Mouse (Mus musculus) midbrain, embryonic 14.5 days (tissue): Measurements from ENCODE around the gene Tff3. TPM values are rescaled to one million over a fixed set of nuclear protein-coding genes. Genes with fewer than 3 reads are reported as not detected.

Source experiments
- ATAC-seq: fragments of 200-750 bp; cut with Nextera tagmentation; 2 replicates; pipeline ENCODE4 v1.8.0; 2017; ENCODE audit warnings: moderate number of reproducible peaks, moderate library complexity; ENCODE audit not compliant: low FRiP score, low TSS enrichment
- DNase-seq: peaks from one replicate; pipeline ENCODE4 v3.0.0-alpha.2; 2015
- H3K27ac ChIP-seq: fragments of 300-500 bp; sonication (generic); replicated peaks from 2 replicates; pipeline ENCODE4 v1.5.1; 2014; ENCODE audit warnings: mild to moderate bottlenecking, low read depth, low read length, moderate library complexity
- H3K27me3 ChIP-seq: fragments of 300-500 bp; sonication (generic); 2 replicates; pipeline ENCODE4 v1.6.1; 2014; ENCODE audit warnings: low read length, control low read depth, mixed read lengths; ENCODE audit not compliant: control insufficient read depth, insufficient read depth
- H3K36me3 ChIP-seq: fragments of 300-500 bp; sonication (generic); 2 replicates; pipeline ENCODE4 v1.6.1; 2014; ENCODE audit warnings: low read length, control low read depth; ENCODE audit not compliant: control insufficient read depth, insufficient read depth
- H3K4me1 ChIP-seq: fragments of 300-500 bp; sonication (generic); 2 replicates; pipeline ENCODE4 v1.6.1; 2014; ENCODE audit warnings: mild to moderate bottlenecking, antibody characterized with exemption, low read length, control low read depth; ENCODE audit not compliant: control insufficient read depth, insufficient read depth
- H3K4me2 ChIP-seq: fragments of 300-500 bp; sonication (generic); 2 replicates; pipeline ENCODE4 v1.6.1; 2014; ENCODE audit warnings: mild to moderate bottlenecking, low read length, moderate library complexity
- H3K4me3 ChIP-seq: fragments of 300-500 bp; sonication (generic); replicated peaks from 2 replicates; pipeline ENCODE4 v1.5.1; 2014; ENCODE audit warnings: low read depth, low read length
- H3K9ac ChIP-seq: fragments of 300-500 bp; sonication (generic); replicated peaks from 2 replicates; pipeline ENCODE4 v1.6.1; 2014; ENCODE audit warnings: mild to moderate bottlenecking, low read length, moderate library complexity
- H3K9me3 ChIP-seq: fragments of 300-500 bp; sonication (generic); 2 replicates; pipeline ENCODE4 v1.6.1; 2016; ENCODE audit warnings: low read length, control low read depth, mixed read lengths; ENCODE audit not compliant: control insufficient read depth
- WGBS: fragments of 180-500 bp; shearing (Covaris S2); extraction: QIAGEN DNeasy Blood & Tissue Kit; methylation state at CpG from one replicate; pipeline ENCODE4 v1.1.7; 2014; 5-methylcytosine and 5-hydroxymethylcytosine counted together
- polyA plus RNA-seq: library from polyadenylated mRNA; unstranded; fragments of >200 nt; fragmentation: Nextera tagmentation; extraction: Ambion mirVana; gene quantifications from 2 replicates; pipeline ENCODE4 v1.2.1, GENCODE M21; 2014

Gene Tff3
- polyA plus RNA-seq, 1 experiment from 2014 or later, result 1.3 TPM

DNA sequence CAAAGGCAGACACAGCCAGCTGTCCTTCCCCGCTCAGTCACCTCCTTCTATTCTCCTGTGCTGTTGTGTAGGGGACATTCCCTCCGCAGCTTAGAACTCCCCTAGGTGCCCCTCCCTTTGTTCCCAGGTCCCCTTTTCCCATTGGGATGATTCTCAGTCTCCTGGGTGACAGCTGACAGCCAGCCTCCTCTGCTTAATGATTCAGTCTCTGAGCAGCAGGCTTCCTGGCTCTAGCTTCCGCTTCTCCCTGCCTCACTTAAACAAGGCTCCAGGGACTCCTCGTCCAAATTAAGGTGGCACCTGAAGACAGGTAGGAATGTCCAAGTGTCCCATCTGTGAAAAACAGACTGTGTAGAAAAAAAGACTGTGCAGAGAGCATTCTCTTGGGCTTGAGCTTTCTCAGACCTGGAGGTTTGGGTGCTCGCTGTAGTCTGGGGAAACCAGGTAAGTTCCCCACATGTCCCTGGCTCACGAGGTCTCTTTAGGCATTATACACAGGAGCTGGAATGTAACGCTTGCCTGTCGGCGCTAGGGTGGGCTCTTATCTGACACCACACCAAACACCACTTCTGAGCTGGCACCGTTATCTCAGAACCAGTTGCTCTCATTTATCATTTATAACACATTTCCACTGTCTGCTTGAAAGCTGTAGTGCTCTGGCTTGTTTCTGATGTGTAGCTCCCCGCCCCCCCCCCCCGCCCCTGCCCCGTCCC lies 38.3 kb downstream of the Tff3 start:
- H3K4me3 ChIP-seq, result no peak overlapping the region
- no peaks in the 10 kb centered on the region for H3K9me3 ChIP-seq
- 0 out of 2 replicates have a peak, but pooled peaks cover 7% of the 10 kb centered on the region for H3K36me3 ChIP-seq
- peak overlapping the region; percentile 27 for H3K27ac ChIP-seq
- WGBS, result 31% methylated on average over 13 of the region's 13 CpGs
- peak; percentile 54 for DNase-seq
- H3K4me1 ChIP-seq, result peaks cover 39% of the 10 kb centered on the region
- no peak overlapping the region for H3K9ac ChIP-seq
- no peak overlapping the region for H3K4me2 ChIP-seq
- ATAC-seq, result no peak
- no peaks in the 10 kb centered on the region for H3K27me3 ChIP-seq

DNA sequence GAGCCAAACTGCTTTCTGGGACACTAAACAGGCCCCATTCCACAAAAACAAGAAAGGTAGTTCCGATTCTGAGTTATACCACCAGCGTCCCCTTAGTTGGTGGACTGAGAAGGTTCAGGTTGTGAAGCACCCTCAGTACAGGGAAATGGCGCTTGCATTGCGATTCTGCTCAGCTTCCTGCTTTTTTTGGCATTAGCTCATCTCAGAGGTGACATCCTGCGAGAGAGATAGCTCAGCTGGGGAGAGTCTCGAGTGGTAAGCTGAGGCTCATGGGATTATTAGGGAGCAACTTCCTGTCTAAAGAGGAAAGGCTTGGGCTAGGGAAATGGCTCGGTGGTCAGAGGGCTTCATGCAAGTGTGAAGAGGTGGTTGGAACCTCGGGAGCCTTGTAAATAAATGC lies 39.6 kb downstream of the Tff3 start:
- ATAC-seq (no peak), DNase-seq (no peak)
- Histone ChIP-seq H3K4me3 (no peak overlapping the region), H3K9ac (no peak overlapping the region), H3K27me3 (no peaks in the 10 kb centered on the region), H3K4me2 (no peak overlapping the region), H3K36me3 (0 out of 2 replicates have a peak, but pooled peaks cover 3% of the 10 kb centered on the region), H3K4me1 (peaks cover 39% of the 10 kb centered on the region), H3K9me3 (no peaks in the 10 kb centered on the region), H3K27ac (0 out of 2 replicates have a peak overlapping the region, but pooled peaks have one; percentile 6)
- 86% methylated on average over 8 of the region's 8 CpGs for WGBS

DNA sequence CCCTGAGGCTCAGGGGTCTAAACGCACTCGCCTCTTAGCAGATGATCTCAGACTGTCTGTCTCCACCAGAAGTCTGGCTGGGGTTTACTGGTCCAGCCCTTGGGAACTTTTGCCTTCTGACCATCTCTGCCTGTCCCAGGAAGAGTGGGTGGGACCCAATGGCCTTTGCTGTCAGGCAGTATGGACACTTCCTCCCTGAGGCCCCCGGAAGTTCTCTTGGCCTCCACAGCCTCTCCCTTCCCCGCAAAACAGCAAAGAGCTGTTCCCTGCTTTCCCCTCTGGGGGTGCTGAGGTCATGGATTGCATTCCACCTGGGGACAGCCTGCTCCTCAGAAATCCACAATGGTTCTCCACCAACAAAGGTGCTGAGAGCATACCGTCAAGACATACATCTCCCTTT lies 40.7 kb downstream of the Tff3 start:
- H3K36me3 ChIP-seq, result no peaks in the 10 kb centered on the region
- no peak overlapping the region for H3K4me3 ChIP-seq
- no peaks in the 10 kb centered on the region for H3K27me3 ChIP-seq
- no peak overlapping the region for H3K9ac ChIP-seq
- ATAC-seq, result no peak
- H3K4me2 ChIP-seq, result no peak overlapping the region
- DNase-seq, result no peak
- no peak overlapping the region for H3K27ac ChIP-seq
- H3K4me1 ChIP-seq, result peaks cover 39% of the 10 kb centered on the region
- H3K9me3 ChIP-seq, result no peaks in the 10 kb centered on the region
- 59% methylated on average over 5 of the region's 5 CpGs for WGBS

DNA sequence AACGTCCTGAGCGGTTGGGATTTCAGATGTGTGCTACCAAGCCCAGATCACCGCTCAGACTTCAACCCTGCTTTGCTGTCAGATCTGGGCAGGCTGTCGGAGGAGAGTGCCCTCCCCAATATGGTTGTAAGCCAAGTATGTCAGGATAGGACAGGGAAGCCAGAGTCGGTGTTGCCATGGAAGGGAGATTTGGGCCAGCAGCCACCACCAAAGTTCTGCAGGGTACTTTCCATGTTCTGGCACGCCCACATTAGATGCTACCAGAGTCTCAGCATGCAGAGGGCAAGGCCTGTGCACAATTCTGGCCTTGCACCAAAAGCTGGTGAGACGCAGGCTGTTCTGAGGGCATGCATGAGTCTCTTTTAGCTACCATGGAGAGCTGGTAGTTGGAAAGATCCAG lies 43.2 kb downstream of the Tff3 start:
- Histone ChIP-seq H3K4me1 (peaks cover 33% of the 10 kb centered on the region), H3K27me3 (no peaks in the 10 kb centered on the region), H3K36me3 (no peaks in the 10 kb centered on the region), H3K4me2 (no peak overlapping the region), H3K27ac (no peak overlapping the region), H3K4me3 (no peak overlapping the region), H3K9me3 (no peaks in the 10 kb centered on the region), H3K9ac (no peak overlapping the region)
- DNase-seq, result no peak
- WGBS, result 91% methylated on average over 7 of the region's 7 CpGs
- ATAC-seq, result no peak

DNA sequence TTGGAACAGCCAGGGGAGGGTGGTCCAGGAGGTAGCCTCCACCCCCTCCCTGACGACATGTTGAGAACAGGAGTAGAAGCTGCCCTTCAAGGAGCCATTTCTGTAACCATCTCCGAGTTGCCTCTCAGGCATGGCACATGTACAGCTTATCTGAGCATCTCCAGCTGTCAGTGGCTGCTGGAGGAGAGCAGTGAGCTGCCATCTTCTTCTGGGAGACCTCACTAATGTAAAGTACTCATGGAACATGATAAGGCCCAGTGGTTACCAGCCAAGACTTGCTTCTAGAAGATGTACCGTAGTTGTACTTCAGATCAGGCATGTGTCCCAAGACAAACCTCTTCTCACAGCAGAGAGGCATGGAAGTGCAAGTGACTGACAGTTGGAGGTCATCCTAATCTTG lies 43.9 kb downstream of the Tff3 start:
- Histone ChIP-seq H3K9ac (no peak overlapping the region), H3K36me3 (no peaks in the 10 kb centered on the region), H3K27me3 (no peaks in the 10 kb centered on the region), H3K4me2 (no peak overlapping the region), H3K27ac (no peak overlapping the region), H3K4me3 (no peak overlapping the region), H3K9me3 (no peaks in the 10 kb centered on the region), H3K4me1 (peaks cover 26% of the 10 kb centered on the region)
- 93% methylated on average over 3 of the region's 3 CpGs for WGBS
- DNase-seq (no peak), ATAC-seq (no peak)

DNA sequence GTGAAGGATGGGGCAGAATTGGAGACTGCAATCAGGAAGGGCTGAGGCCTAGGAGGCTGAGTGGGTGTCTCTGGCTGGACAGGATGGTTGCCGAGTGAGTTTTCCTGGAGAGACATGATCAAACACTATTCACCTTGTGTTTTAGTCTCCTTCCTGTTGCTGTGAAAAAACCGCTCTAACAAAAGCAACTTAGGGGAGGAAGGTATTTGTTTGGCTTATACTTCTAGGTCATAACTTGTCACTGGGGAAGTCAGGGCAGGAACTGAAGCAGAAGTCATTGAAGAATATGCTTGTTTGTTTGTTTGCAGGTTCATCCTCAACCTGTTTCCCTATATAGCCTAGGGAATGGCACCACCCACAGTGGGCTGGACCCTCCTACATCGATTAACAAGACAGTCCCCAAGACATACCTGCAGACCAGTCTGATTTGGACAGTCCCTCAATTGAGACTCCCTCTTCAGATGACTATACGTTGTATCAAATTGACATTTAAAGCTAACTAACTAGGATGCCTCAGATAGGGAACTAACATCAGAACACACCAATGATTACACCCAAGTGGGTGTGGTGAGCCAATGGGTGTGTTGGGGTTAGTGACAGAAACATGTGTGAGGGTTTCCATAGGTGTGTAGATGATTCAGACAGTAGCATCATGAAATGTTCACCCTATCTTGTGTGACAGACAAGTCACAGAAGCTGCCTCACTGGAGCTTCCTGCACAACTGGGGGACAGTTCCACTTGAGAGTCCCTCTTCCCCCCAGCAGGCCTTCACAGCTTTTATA lies 47.0 kb downstream of the Tff3 start:
- H3K36me3 ChIP-seq, result no peaks in the 10 kb centered on the region
- no peak overlapping the region for H3K27ac ChIP-seq
- H3K4me2 ChIP-seq, result no peak overlapping the region
- H3K27me3 ChIP-seq, result no peaks in the 10 kb centered on the region
- WGBS, result 90% methylated on average over 4 of the region's 4 CpGs
- no peaks in the 10 kb centered on the region for H3K9me3 ChIP-seq
- no peak for ATAC-seq
- H3K9ac ChIP-seq, result no peak overlapping the region
- H3K4me3 ChIP-seq, result no peak overlapping the region
- no peak for DNase-seq
- H3K4me1 ChIP-seq, result peaks cover 5% of the 10 kb centered on the region; the same call in 1 of the 2 replicates

DNA sequence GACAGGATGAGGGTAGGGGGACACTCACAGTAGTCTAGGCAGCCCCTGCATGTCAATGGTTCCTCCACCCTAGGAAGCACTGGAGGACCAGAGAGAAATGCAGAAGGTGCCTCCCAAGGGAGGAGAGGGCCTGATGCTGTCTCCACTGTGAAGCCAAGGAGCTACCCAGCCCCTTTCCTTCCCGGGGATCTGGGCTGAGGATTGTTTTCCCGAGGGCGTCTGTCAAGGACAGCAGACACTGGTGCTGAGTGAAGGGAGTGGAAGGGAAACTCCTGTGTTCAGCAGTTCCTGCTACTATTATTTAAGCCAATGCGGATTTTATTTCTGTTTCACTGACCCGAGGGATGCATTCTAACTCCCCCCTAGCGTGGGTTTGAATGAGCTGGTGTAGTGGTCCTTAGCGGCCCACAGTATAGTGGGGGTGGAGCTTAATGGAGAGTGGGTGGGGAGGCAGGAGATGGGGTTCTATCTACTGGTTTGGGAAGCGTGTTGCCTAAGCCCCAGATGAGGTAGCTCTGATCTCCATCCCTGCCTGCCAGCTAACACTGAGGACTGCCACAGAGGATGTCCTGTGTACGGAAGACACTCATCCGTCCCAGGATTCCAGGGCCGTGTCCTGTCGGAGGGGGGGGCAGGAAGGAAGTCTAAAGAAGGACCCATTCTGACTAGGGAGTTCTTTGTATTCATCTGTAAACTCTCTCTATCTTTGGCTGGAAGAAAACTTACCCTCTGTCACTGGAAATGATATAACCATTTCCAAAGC lies 50.2 kb downstream of the Tff3 start:
- Histone ChIP-seq H3K4me1 (peaks cover 11% of the 10 kb centered on the region), H3K36me3 (no peaks in the 10 kb centered on the region), H3K27ac (no peak overlapping the region; the same call in 1 of the 2 replicates), H3K27me3 (no peaks in the 10 kb centered on the region), H3K9ac (no peak overlapping the region), H3K4me2 (no peak overlapping the region), H3K4me3 (no peak overlapping the region), H3K9me3 (no peaks in the 10 kb centered on the region)
- no peak for ATAC-seq
- no peak for DNase-seq
- WGBS, result 59% methylated on average over 12 of the region's 12 CpGs

DNA sequence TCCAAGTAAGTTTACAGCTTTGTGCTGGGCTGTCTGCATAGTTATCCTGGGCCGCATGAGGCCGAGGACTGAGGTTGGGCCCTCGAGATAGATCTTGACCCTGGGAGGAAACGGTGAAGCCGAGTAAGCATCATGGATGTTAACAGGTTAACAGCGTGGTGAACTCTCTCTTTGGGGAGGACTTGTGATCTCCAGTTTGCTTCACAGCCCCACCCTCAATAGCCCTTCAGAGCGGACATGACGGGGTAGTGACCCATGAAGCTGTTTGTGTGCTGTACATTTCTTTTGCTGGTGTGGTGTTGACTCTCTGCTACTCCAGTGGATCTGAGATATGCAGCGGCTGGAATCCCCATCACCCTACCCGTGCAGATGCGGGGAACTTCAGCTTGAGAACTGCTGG lies 50.9 kb downstream of the Tff3 start:
- Histone ChIP-seq H3K27ac (no peak overlapping the region), H3K4me2 (no peak overlapping the region), H3K9me3 (no peaks in the 10 kb centered on the region), H3K4me1 (peaks cover 17% of the 10 kb centered on the region), H3K27me3 (no peaks in the 10 kb centered on the region), H3K9ac (no peak overlapping the region), H3K4me3 (no peak overlapping the region), H3K36me3 (no peaks in the 10 kb centered on the region)
- DNase-seq (no peak), ATAC-seq (no peak)
- WGBS, result 83% methylated on average over 11 of the region's 11 CpGs
